ENCODE assay signal across 15 mouse cellular contexts in genomic region chr8:12995481-12995880, GRCm38 (mm10). TPM values are rescaled to one million over a fixed set of nuclear protein-coding genes. Genes with fewer than 3 reads are reported as not detected.
DNase-seq lines count a peak whose midpoint lies in the region; TF ChIP-seq lines count a peak whose summit lies in the region.
"Had no signal": no experiment of that assay in that cellular context is flagged by ENCODE, and none has a peak within 500 bp of the region (broad histone marks: within the 10 kb centered on the region; RNA-seq: fewer than 3 reads in every experiment).

No protein-coding gene starts in this region.

- DNase-seq in kidney, adult 2 months: peak; percentile 15
- DNase-seq in kidney, adult 18-20 months: no peak
- DNase-seq in adrenal gland, postnatal 14 days: peak; percentile 73
- peak; percentile 60 for DNase-seq in fibroblast of lung, adult 2 months (ENCODE audit: low read depth)
- DNase-seq in right cerebral cortex, adult 2 months (ENCODE audit: low spot score in 2 of 2): no peak
- no peak for DNase-seq in frontal cortex, postnatal 14 days (ENCODE audit: low spot score in 2 of 2)
- DNase-seq: gastrocnemius, postnatal 25 days; spleen, adult 18-20 months; thymus, postnatal 14 days had no signal

- 50% methylated on average over 5 of the region's 5 CpGs for WGBS in kidney, adult 2 months

- H3K79me3 ChIP-seq in C2C12 (ENCODE audit: low read depth): no peaks in the 10 kb centered on the region

- TF ChIP-seq POLR2A in kidney, adult 2 months (IDR thresholded peaks at IDR 0.05; ENCODE audit: low read depth, low read length): no peak

- H3ac ChIP-seq in C2C12 (ENCODE audit: control insufficient read depth, insufficient read length, low read depth): no peak overlapping the region

- no peaks in the 10 kb centered on the region for H3K79me2 ChIP-seq in C2C12 (ENCODE audit: control insufficient read depth, insufficient read depth)

- H3K27ac ChIP-seq in kidney, adult 2 months (ENCODE audit: insufficient read depth, low read depth, low read length): no peak overlapping the region
- H3K27ac ChIP-seq: midbrain, embryonic 15.5 days had no signal

- no peak overlapping the region for H3K4me3 ChIP-seq in kidney, adult 2 months (ENCODE audit: insufficient read depth, low read depth, low read length)
- no peak overlapping the region for H3K4me3 ChIP-seq in C2C12 (ENCODE audit: insufficient read depth, poor library complexity, severe bottlenecking)
- H3K4me3 ChIP-seq: embryonic facial prominence, embryonic 15.5 days; midbrain, embryonic 15.5 days had no signal

- H3K4me1 ChIP-seq in kidney, adult 2 months (ENCODE audit: control insufficient read depth, insufficient read depth, low read length): no peaks in the 10 kb centered on the region
- H3K4me1 ChIP-seq: midbrain, embryonic 15.5 days had no signal

- no peaks in the 10 kb centered on the region for H3K27me3 ChIP-seq in kidney, adult 2 months (replicated peaks; ENCODE audit: control insufficient read depth, insufficient read depth, low read length)
- H3K27me3 ChIP-seq in C2C12 (ENCODE audit: control insufficient read depth, insufficient read depth, insufficient read length): no peaks in the 10 kb centered on the region
- H3K27me3 ChIP-seq: embryonic facial prominence, embryonic 15.5 days; midbrain, embryonic 15.5 days had no signal

- no peak for TF ChIP-seq CTCF in kidney, adult 2 months (conservative IDR thresholded peaks at IDR 0.05; ENCODE audit: insufficient read depth, insufficient read length, low read depth, low read length)
- no peak for TF ChIP-seq CTCF in C2C12 (IDR thresholded peaks at IDR 0.05; ENCODE audit: control insufficient read depth, insufficient read depth, insufficient read length)

- no peaks in the 10 kb centered on the region for H3K36me3 ChIP-seq in kidney, adult 2 months (ENCODE audit: control insufficient read depth, insufficient read depth, low read length)
- no peaks in the 10 kb centered on the region for H3K36me3 ChIP-seq in C2C12 (ENCODE audit: control insufficient read depth, insufficient read depth)

TF ChIP-seq in C2C12, 6 proteins besides CTCF, POLR2A, EP300 and RAD21:
- TF ChIP-seq CEBPB (IDR thresholded peaks at IDR 0.05; ENCODE audit: low read depth): peak; percentile 18
- no peak for TF ChIP-seq MYOD1 (IDR thresholded peaks at IDR 0.05; ENCODE audit: control insufficient read depth, insufficient read length, low read depth)
- no peak for TF ChIP-seq MYOG (IDR thresholded peaks at IDR 0.05; ENCODE audit: control insufficient read depth, extremely low read depth, insufficient read length)
- TF ChIP-seq USF1 (IDR thresholded peaks at IDR 0.05; ENCODE audit: low read depth): no peak
- TF ChIP-seq MAX (IDR thresholded peaks at IDR 0.05): no peak
- no peak for TF ChIP-seq FOSL1 (IDR thresholded peaks at IDR 0.05; ENCODE audit: insufficient read depth, low read length, poor library complexity, severe bottlenecking)

RNA-seq across cellular contexts. Expression of gene F7, which starts 30.4 kb away (rescaled TPM):
- 0.19 and 0.39 TPM in 2 replicates for polyA plus RNA-seq in kidney, adult 2 months (2012; rRNA removed)
- polyA plus RNA-seq in C2C12 (2012; fragmentation: generic; extraction: Trizol): not detected
- 1.3 and 13.2 TPM in 2 replicates for total RNA-seq in adrenal gland, postnatal 14 days (2021)
- total RNA-seq: gastrocnemius, postnatal 25 days; MEL had no signal
- polyA plus RNA-seq: heart, postnatal 0 days; midbrain, embryonic 15.5 days had no signal

RNA-seq across cellular contexts. Expression of gene F10, which starts 41.6 kb away (rescaled TPM):
- polyA plus RNA-seq in kidney, adult 2 months (2012; rRNA removed): 0.79 and 0.91 TPM in 2 replicates
- polyA plus RNA-seq in C2C12 (2012; fragmentation: generic; extraction: Trizol): not detected
- 4.9 and 76.6 TPM in 2 replicates for total RNA-seq in adrenal gland, postnatal 14 days (2021)
- total RNA-seq: layer of hippocampus, postnatal 14 days had no signal

Comparison
In these comparisons a context has a peak if more than half of its experiments do, and no peak if none do; other contexts are left out.
1. DNase-seq: peak in kidney, adult 2 months (single experiment), adrenal gland, postnatal 14 days (single experiment) and fibroblast of lung, adult 2 months (single experiment); none in kidney, adult 18-20 months (single experiment), right cerebral cortex, adult 2 months (0 of 2) and frontal cortex, postnatal 14 days (0 of 2).